Mouse (Mus musculus): ENCODE data around the gene Tnni2.

Tnni2 gene

DNA sequence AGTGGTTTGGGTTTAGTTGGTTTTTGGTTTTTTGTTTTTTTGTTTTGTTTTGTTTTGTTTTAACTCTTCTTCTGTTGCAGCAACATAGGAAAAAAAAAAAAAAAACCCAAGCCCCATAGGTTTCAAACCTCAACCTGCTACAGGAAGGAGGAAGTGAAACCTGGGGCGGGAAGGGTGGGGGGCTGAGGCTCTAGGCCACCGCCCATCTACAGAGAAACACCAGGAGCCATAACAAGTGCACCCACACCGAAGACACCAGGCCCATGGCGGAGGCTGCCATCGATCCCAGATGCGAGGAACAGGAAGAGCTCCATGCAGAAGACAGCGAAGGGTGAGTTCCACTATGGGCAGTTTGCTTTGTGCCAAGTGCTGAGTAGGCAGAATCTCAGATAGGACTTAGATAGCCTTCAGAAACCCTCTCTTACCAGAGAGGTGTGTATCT is 19.0 kb downstream of the Tnni2 start, which contains the start of gene Lsp1:
Lsp1 (plus strand) TSS at position 174 of the 442 bp plus-strand sequence.
- no peak for DNase-seq (ENCODE audit: low read depth, low spot score)

DNA sequence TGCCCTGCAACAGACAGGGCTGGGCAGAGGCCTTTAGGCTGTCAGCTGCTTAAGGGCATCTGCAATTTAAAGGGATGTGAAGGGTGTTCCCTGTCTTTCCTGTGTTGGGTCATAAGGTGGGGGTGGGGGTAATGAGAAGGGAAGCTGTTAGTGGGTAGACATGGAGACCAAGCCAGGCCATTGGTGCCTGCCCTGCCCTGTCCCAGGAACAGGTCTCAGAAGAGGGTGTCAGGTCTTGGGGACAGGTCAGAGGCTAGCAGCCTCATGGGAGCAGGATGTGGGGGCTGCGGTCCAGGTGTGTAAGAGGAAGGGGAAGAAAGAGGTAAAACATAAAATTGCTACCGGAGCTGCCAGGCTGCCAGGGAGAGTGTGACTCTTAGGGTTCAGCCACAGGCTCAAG is 19.8 kb downstream of the Tnni2 start:
- no peak for DNase-seq (ENCODE audit: low read depth, low spot score)

GRCm38 (mm10) chr7:142462190-142462589 is 20.6 kb downstream of the Tnni2 start:
- DNase-seq (ENCODE audit: low read depth, low spot score): no peak

GRCm38 (mm10) chr7:142462594-142463078 is 21.0 kb downstream of the Tnni2 start:
- no peak for DNase-seq (ENCODE audit: low read depth, low spot score)

DNA sequence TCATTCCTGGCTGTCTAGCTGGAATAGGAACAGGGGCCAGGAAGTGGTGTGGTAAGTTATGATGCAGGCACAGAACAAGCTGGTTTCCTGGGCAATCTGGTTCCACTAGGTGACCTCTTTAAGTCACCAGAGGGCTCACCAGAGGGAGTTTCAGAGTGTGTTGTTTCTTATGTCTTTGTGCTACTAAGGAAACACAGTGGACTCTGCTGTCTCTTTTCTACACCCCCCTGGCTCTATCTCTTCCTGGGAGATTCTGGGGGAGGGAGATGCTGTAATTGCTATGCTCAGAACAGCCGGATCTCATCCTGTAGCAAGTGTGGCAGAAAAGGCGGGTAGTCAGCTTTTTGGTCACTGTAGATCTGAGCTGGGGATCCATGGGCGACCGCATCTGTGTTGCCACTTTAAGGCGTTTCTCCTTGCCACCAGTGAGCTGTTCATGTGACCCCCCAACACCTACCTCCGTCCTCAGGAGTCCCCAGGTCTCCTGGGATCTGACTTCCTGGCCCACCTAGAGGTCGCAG is 28.6 kb downstream of the Tnni2 start:
- DNase-seq (ENCODE audit: low read depth, low spot score): no peak

DNA sequence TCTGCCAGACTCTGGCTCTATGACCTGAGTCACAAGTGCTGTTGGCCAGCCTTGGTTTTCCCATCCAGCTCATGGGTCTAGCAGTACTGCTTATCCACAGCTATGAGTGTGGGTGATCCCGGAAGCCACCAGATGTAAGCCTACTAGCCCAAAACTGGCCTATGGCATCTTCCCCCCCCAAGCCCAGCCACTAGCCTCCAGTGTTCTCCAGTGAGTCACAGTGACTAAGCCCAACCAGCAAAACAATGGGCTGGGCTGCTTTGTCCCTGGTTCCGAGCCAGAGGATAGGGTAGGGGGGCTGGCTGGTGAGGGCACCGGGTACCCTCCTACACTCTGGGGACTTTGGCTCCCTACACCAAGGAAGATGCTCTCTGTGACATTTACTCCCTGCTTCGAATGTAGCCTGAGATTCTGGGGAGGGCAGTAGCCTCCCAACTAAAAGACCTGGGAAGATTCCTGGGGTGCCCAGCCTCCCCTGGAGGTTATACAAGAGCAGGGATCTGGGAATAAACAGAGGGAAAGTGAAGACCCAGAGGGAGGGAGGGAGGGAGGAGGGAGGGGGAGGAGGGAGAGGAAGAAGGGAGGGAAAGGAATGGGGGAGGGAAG is 29.3 kb downstream of the Tnni2 start:
- DNase-seq (ENCODE audit: low read depth, low spot score): no peak

- DNase-seq (ENCODE audit: low read depth, low spot score): no peak
Observed at GRCm38 (mm10) chr7:142471414-142471861, 29.8 kb downstream of the Tnni2 start.

DNA sequence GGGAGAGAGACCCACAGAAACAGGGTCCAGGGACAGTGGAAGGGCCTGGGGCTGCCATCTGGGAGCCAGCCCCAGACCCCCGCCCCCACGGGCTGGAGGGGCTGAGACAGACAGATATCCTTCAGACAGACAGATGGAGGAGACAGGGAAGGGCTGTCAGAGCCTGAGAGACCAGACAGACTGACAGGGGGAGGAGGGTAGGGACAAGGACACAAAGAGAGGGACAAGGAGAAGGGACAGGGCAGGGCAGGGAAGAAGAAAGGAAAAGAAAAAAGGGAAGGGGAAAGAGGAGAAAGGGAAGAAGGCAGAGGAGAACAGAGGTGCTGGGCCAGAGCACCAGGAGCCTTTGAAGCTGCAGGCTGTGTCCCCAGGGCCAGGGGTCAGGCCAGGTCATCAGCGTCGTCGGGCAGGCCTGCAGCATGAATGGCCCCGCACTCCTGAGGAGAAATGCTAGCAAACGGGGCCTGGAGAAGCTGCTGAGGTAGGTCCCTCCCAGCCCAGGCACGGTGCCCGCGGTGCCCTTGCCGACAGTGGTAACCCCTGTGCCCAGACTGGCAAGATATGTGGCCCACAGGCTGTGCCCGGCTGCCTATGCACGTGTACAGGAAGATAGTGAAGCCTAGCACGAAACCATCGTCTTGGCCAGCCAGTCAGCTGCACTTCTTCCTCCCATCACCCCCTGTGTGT is 30.4 kb downstream of the Tnni2 start:
- no peak for DNase-seq (ENCODE audit: low read depth, low spot score)

- no peak for DNase-seq (ENCODE audit: low read depth, low spot score)
Observed at GRCm38 (mm10) chr7:142472936-142473335, 31.3 kb downstream of the Tnni2 start.

- no peak for DNase-seq (ENCODE audit: low read depth, low spot score)
Observed at GRCm38 (mm10) chr7:142473476-142473875, 31.9 kb downstream of the Tnni2 start.

DNA sequence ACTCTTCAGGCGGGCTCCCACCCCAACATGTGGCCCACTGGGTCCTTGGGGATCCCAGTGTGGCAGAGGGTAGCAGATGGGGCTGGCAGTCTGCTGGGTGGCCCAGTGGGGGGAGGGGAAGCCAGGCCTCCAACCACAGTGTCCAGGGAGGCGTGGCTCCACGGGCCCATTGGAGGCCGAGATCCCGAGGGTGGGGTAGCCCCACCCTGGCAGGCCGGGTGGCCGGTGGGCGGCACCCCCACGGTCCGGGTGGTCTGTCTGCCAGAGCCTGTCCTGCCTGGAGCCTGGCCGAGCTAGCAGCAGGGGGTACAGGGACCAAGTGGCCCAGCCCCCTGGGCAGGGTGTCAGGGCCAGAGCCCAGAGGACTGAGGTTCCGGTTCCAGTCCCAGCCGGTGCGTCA is 33.2 kb downstream of the Tnni2 start:
- no peak for DNase-seq (ENCODE audit: low read depth, low spot score)

- DNase-seq (ENCODE audit: low read depth, low spot score): no peak
Observed at GRCm38 (mm10) chr7:142475641-142476040, 34.0 kb downstream of the Tnni2 start.

- DNase-seq (ENCODE audit: low read depth, low spot score): no peak
Observed at GRCm38 (mm10) chr7:142476271-142476670, 34.7 kb downstream of the Tnni2 start.

- no peak for DNase-seq (ENCODE audit: low read depth, low spot score)
Observed at GRCm38 (mm10) chr7:142476795-142477452, 35.3 kb downstream of the Tnni2 start.

DNA sequence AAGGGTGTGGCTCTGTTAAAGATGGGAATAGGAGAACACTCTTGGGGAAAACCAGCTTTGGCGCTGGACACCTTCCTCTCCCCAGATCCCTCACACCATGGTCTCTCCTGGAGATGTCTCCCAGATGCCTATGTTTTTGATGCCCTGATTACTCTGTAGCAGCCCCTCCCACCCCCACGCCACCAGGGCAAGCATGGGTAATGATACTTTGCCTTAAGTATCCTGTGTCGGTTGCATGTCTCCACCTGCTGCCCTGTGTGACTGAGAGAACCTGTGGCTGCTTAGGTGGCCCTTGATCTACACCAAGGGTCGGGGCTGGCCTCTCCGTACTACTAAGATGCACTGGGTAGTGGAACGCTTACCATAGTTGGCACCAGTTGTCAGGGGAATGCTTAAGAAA is 36.4 kb downstream of the Tnni2 start:
- DNase-seq (ENCODE audit: low read depth, low spot score): no peak

DNA sequence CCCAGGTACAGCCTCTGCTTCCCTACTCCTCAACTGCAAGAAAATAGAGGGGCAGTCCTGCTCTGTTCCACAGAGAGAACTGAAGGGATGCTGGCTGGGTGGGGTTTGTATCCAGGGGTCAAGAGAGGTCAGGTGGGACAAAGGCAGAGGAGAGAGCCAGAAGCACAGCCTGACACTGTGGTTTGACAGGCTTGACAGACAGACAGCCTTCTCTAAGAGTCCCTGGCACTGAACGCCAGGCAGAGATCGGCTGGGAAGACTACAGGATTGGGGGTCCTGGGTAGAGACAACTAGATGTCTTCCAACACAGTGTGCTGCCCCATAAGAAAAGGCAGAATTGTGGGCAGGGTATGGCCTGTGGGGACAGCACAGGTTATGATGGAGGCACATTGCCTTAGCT is 37.0 kb downstream of the Tnni2 start:
- DNase-seq (ENCODE audit: low read depth, low spot score): no peak

- DNase-seq (ENCODE audit: low read depth, low spot score): no peak
Observed at GRCm38 (mm10) chr7:142479307-142479706, 37.7 kb downstream of the Tnni2 start.

DNA sequence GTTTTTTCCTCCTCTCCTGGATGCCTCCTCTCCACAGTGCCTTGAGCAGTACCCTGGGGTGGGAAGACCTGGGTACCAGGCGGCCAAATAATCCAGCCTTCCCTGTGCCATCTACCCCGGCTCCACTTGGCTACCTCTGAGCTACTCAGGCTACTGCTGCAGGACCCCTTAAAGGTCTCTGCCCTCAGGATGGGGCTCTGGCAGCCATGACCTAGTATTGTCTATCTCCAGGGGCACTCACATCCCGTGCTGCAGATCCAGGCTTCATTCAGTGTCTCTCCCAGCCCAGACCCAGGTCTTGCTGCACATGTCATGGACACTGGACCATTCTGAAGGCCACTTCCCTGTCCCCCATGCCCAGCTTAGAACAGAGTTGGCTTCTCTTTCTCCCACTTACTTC is 38.3 kb downstream of the Tnni2 start:
- no peak for DNase-seq (ENCODE audit: low read depth, low spot score)

DNA sequence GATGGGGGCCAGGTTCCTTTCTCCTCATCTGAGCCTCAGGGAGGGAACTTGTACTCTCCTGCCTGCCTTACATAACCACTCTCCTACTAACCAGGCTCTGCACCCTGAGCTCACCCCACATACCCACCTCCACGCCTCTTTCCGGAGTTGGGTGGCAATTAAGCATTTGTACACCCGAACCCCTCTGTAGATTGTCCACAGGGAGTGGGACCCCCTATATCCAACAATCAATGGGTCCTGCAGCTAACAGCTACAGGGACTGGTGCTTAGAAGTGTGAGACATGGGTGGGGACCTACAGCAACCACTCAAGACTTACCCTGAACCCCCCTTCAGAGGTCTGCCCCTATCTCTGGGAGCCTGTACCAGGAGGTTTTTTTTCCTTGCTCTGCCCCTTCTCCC is 39.1 kb downstream of the Tnni2 start:
- no peak for DNase-seq (ENCODE audit: low read depth, low spot score)

DNA sequence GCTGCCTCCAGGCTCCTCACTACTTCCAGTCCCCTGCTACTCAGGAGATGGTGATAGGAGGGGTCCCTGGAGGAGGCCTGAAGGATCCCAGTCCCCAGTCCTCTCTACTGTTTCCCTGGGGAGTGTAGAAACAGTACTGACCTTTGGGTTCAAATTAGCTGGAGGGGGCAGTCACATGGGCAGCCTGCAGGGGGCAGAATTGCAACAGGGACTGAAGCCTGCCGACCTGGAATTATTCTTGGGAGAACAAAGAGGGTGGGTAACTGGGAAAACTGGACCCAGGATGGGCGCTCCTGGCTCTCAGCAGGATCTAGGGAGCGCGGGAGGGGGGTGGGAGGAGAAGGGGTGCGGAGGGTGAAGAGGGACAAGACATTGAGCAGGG is 39.6 kb downstream of the Tnni2 start:
- no peak for DNase-seq (ENCODE audit: low read depth, low spot score)

GRCm38 (mm10) chr7:142481568-142482255 is 40.1 kb downstream of the Tnni2 start:
- no peak for DNase-seq (ENCODE audit: low read depth, low spot score)

GRCm38 (mm10) chr7:142482256-142482609 is 40.6 kb downstream of the Tnni2 start:
- DNase-seq (ENCODE audit: low read depth, low spot score): no peak

All from brain, embryonic 18.5 days (tissue).